Mouse (Mus musculus) heart, embryonic 13.5 days (tissue): ENCODE data around the gene Ppp6r2. TPM values are rescaled to one million over a fixed set of nuclear protein-coding genes. Genes with fewer than 3 reads are reported as not detected.
A peak's percentile ranks its signal among the peaks of the same experiment; 100 is the strongest.

ENCODE experiments used
- ATAC-seq: fragments of 200-750 bp; cut with Nextera tagmentation; 2 replicates; pipeline ENCODE4 v1.8.0; 2017; ENCODE audit warnings: moderate TSS enrichment; ENCODE audit not compliant: insufficient number of reproducible peaks, low FRiP score, low TSS enrichment; ENCODE audit errors: extremely low read depth
- H3K27ac ChIP-seq: fragments of 300-500 bp; sonication (generic); replicated peaks from 2 replicates; pipeline ENCODE4 v1.5.1; 2015; ENCODE audit warnings: moderate library complexity, mild to moderate bottlenecking, inconsistent platforms
- H3K27me3 ChIP-seq: fragments of 300-500 bp; sonication (generic); replicated peaks from 2 replicates; pipeline ENCODE4 v1.6.1; 2015; ENCODE audit warnings: mild to moderate bottlenecking, inconsistent platforms
- H3K36me3 ChIP-seq: fragments of 300-500 bp; sonication (generic); 2 replicates; pipeline ENCODE4 v1.6.1; 2015; ENCODE audit warnings: mild to moderate bottlenecking, inconsistent platforms
- H3K4me1 ChIP-seq: fragments of 300-500 bp; sonication (generic); 2 replicates; pipeline ENCODE4 v1.6.1; 2015; ENCODE audit warnings: inconsistent platforms
- H3K4me2 ChIP-seq: fragments of 300-500 bp; sonication (generic); 2 replicates; pipeline ENCODE4 v1.6.1; 2015; ENCODE audit warnings: inconsistent platforms, mild to moderate bottlenecking, moderate library complexity
- H3K4me3 ChIP-seq: fragments of 300-500 bp; sonication (generic); 2 replicates; pipeline ENCODE4 v1.5.1; 2015; ENCODE audit warnings: moderate library complexity, mild to moderate bottlenecking, inconsistent platforms
- H3K9ac ChIP-seq: fragments of 300-500 bp; sonication (generic); 2 replicates; pipeline ENCODE4 v1.6.1; 2015; ENCODE audit warnings: inconsistent platforms, mild to moderate bottlenecking, moderate library complexity
- H3K9me3 ChIP-seq: fragments of 300-500 bp; sonication (generic); 2 replicates; pipeline ENCODE4 v1.6.1; 2016; ENCODE audit warnings: inconsistent platforms
- WGBS: fragments of 180-500 bp; shearing (Covaris S2); methylation state at CpG from one replicate; pipeline ENCODE4 v1.1.7; 2015; ENCODE audit warnings: mixed read lengths; 5-methylcytosine and 5-hydroxymethylcytosine counted together
- polyA plus RNA-seq: library from polyadenylated mRNA; unstranded; fragments of >200 nt; fragmentation: Nextera tagmentation; extraction: Ambion mirVana; gene quantifications from 2 replicates; pipeline ENCODE4 v1.2.1, GENCODE M21; 2015

Ppp6r2 gene
- polyA plus RNA-seq, 1 experiment from 2014 or later, result 20.8 TPM

DNA sequence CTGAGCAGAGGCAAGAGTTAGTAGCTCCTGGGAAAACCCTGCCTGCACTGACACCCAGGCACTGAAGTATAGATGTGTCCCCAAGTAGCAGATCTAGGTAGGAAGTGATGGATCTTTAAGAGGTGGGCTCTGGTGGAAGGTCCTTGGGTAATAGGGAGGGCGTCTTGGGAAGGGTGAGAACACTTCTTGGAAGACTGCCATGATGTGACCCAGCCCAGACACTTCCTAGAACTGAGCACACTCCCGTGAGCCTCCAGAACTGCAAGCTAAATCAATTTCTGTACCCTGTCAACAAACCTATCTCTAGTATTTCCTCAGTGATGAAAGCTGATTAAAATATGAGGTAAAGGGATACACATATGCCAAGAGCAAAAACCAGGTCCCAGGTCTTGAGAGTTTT is 81.4 kb downstream of the Ppp6r2 start:
- no peak overlapping the region for H3K4me3 ChIP-seq
- peaks cover 100% of the 10 kb centered on the region for H3K36me3 ChIP-seq
- no peaks in the 10 kb centered on the region for H3K27me3 ChIP-seq
- no peak overlapping the region for H3K27ac ChIP-seq
- no peak for ATAC-seq
- WGBS, result 43% methylated on average over 2 of the region's 2 CpGs
- H3K4me2 ChIP-seq, result no peak overlapping the region
- no peak overlapping the region for H3K9ac ChIP-seq
- peaks cover 10% of the 10 kb centered on the region for H3K4me1 ChIP-seq
- H3K9me3 ChIP-seq, result no peaks in the 10 kb centered on the region

DNA sequence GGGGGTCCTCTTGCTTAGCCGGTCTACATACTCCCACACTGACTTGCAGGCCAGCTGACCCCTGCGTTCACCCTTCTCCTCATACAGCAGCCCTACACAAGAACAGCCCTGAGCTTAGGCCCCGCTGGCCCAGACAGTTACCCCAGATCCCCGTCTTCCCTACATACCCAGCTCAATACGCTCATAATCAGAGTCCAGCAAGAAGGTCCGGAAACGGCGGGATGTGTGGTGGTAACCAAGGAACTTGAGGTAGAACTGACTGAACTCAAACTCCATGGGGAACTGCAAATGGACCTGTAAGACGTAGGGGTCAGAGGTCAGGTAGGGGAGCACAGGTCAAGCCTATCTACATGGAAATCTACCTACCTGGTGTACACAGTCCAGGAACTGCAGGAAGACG is 82.4 kb downstream of the Ppp6r2 start:
- no peaks in the 10 kb centered on the region for H3K9me3 ChIP-seq
- no peak overlapping the region for H3K27ac ChIP-seq
- peaks cover 10% of the 10 kb centered on the region for H3K4me1 ChIP-seq
- no peak overlapping the region for H3K9ac ChIP-seq
- H3K36me3 ChIP-seq, result peaks cover 97% of the 10 kb centered on the region
- no peak overlapping the region for H3K4me3 ChIP-seq
- no peak overlapping the region for H3K4me2 ChIP-seq
- WGBS, result 92% methylated on average over 10 of the region's 10 CpGs
- no peaks in the 10 kb centered on the region for H3K27me3 ChIP-seq
- no peak for ATAC-seq

DNA sequence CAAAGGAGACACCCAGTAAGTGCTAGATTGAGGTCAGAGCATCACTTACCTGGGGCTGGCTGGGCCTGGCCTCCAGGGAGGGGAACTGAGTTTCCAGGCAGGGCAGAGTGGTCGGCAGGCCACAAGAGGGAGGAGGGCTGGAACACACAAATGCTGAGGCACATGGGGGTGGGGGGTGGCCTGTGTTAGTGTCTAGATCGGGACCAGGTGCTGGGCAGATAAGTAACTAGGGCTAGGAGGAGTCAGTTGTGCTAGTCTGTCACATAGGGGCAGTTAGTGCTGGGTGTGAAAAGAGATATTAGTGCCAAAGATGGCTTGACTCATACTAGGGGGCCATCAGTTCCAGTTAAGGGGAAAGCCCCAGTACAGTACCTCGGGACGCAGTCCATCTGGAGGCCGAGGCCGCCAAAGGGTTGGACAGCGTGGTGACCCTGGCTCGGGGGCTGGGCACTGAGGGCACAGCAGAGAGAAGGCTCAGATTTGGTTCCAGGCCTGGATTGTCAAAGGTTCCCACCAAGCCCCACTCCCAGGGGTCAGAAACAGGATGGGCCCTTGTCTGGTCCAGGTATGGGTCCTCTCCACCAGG is 84.3 kb downstream of the Ppp6r2 start:
- Histone ChIP-seq H3K4me1 (peaks cover 10% of the 10 kb centered on the region), H3K4me3 (no peak overlapping the region), H3K9ac (no peak overlapping the region), H3K4me2 (no peak overlapping the region), H3K27ac (no peak overlapping the region), H3K36me3 (peaks cover 95% of the 10 kb centered on the region), H3K27me3 (no peaks in the 10 kb centered on the region), H3K9me3 (no peaks in the 10 kb centered on the region)
- ATAC-seq, result no peak
- WGBS, result 87% methylated on average over 8 of the region's 8 CpGs

DNA sequence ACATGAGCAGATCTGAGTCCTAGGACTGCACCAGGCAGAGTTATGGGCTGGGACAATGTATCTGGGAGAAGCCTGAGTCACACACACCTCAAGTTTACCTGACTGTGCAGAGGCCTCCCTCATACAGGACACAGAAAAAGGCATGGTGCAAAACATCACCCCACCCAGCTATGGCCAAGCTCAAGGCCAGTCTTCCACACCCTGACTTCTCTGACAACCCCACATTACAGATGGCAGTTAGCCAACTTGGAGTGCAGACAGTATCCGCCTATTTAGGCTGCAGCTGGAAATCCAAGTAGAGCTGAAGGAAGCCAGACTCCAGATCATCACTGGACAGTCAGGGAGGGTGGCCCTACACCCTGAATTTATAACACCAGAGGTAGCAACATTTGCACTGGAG is 85.1 kb downstream of the Ppp6r2 start:
- Histone ChIP-seq H3K9ac (no peak overlapping the region), H3K27ac (no peak overlapping the region), H3K36me3 (peaks cover 95% of the 10 kb centered on the region), H3K4me2 (no peak overlapping the region), H3K27me3 (no peaks in the 10 kb centered on the region), H3K4me1 (peaks cover 10% of the 10 kb centered on the region), H3K9me3 (no peaks in the 10 kb centered on the region), H3K4me3 (no peak overlapping the region)
- no peak for ATAC-seq
- 24% methylated on average over 1 of the region's 1 CpGs for WGBS

DNA sequence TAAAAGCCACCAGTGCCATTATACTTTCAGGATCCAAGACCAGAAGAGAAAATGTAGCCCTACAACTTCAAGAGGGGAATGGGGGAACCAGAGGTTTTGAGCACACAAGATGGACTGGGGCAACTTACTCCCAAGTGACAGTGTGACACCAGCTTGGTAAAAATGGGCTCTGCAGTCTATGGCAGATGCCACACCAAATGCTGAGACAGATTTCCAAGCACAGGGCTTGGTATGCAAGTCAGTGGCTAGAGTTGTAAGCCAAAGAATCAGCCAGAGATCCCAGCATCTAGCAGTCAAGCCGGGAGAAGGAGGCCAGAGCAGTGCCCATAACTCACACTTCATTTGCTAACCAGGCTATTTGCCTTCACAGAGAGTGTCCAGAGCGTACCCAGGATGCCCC is 86.3 kb downstream of the Ppp6r2 start:
- Histone ChIP-seq H3K4me1 (peaks cover 10% of the 10 kb centered on the region), H3K9ac (no peak overlapping the region), H3K4me2 (no peak overlapping the region), H3K27me3 (no peaks in the 10 kb centered on the region), H3K27ac (no peak overlapping the region), H3K9me3 (no peaks in the 10 kb centered on the region), H3K36me3 (peaks cover 95% of the 10 kb centered on the region), H3K4me3 (no peak overlapping the region)
- no peak for ATAC-seq
- 80% methylated on average over 2 of the region's 2 CpGs for WGBS

DNA sequence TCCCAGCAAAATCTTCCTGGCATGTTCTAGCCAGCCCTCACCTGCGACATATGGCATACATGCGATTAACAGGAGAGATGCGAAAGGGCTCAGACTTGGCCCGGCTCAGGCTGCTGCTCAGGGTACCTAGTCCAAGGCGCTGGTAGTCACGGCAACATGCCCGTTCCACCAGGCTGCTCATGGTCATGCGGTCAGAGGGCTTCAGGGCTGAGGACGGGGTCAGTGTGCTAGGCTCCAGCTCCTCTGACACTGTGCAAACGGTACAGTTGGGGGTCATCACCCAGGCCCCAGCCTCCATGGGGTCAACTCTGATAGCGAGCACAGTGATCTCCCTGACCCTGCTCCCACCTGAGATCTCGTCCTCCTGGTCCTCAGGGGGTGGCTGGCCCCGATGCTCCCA is 88.8 kb downstream of the Ppp6r2 start:
- no peak for ATAC-seq
- Histone ChIP-seq H3K4me1 (peaks cover 10% of the 10 kb centered on the region), H3K4me2 (no peak overlapping the region), H3K27me3 (no peaks in the 10 kb centered on the region), H3K9ac (no peak overlapping the region), H3K9me3 (no peaks in the 10 kb centered on the region), H3K36me3 (peaks cover 95% of the 10 kb centered on the region), H3K27ac (no peak overlapping the region), H3K4me3 (no peak overlapping the region)
- WGBS, result 92% methylated on average over 13 of the region's 13 CpGs

DNA sequence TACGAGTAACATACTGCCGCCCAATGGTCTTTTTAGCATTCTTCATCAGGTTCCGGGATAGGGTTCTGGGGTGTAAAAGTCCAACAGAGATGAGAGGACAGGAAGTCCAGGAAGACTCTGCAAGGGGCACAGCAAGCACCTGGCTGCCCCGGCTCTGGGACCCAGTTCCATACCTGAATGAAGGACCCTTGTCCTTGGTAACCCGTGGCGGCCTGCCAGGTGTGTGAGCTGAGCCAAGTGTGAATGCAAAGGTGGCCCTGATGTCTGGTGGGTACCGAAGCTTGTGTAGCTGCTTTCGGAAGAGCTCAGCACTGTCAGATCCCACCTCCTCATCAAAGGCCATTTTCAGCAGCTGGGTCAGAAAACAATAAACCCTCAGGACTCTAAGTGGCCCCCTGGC is 89.2 kb downstream of the Ppp6r2 start:
- Histone ChIP-seq H3K9me3 (no peaks in the 10 kb centered on the region), H3K4me3 (no peak overlapping the region), H3K27ac (no peak overlapping the region), H3K4me1 (peaks cover 10% of the 10 kb centered on the region), H3K4me2 (no peak overlapping the region), H3K36me3 (peaks cover 95% of the 10 kb centered on the region), H3K27me3 (no peaks in the 10 kb centered on the region), H3K9ac (no peak overlapping the region)
- ATAC-seq, result no peak
- 93% methylated on average over 8 of the region's 8 CpGs for WGBS

DNA sequence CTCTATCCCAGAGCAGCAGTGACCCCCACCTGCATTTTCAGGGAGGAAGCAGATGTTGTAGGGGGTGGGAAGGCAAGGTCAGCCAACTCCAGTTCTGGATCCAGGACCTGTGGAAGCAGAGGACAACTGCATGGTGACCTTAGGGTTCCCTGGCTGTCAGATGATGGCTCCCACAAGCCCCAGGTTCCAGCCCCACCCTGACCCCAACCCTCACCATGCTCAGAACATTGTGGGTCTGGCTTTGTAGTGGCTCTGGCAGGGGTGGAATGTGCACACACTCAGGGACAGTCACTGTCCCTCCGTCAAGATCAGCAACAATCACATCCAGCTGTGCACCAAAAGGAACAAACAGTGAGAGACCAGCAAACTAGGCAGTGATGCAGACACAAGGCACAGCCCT is 94.6 kb downstream of the Ppp6r2 start:
- 87% methylated on average over 1 of the region's 1 CpGs for WGBS
- Histone ChIP-seq H3K4me2 (no peak overlapping the region), H3K4me1 (peaks cover 31% of the 10 kb centered on the region), H3K4me3 (no peak overlapping the region), H3K27me3 (no peaks in the 10 kb centered on the region), H3K36me3 (peaks cover 70% of the 10 kb centered on the region), H3K9ac (no peak overlapping the region), H3K9me3 (no peaks in the 10 kb centered on the region), H3K27ac (no peak overlapping the region)
- no peak for ATAC-seq

DNA sequence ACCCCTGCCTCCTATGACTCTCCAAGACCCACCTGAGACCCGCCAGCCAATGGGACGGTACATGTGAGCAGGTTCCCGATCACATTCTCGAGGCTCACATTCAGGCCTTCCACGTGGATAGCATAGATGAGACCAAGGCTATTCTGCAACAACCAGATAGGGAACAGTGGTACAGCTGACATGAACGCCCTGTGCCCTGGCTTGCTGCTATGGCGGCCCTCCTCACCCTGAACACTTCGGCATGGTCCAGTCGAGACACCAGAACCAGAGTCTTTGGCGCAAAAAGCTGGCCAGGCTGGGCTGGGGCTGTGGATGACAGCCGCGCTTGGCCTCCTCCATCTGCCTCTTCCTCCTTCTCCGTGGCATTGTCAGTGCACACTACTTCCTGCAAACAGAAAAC is 96.1 kb downstream of the Ppp6r2 start:
- Histone ChIP-seq H3K4me1 (peaks cover 38% of the 10 kb centered on the region), H3K27me3 (no peaks in the 10 kb centered on the region), H3K27ac (no peak overlapping the region), H3K36me3 (peaks cover 55% of the 10 kb centered on the region), H3K9ac (no peak overlapping the region), H3K4me3 (no peak overlapping the region), H3K9me3 (no peaks in the 10 kb centered on the region), H3K4me2 (no peak overlapping the region)
- ATAC-seq, result no peak
- WGBS, result 87% methylated on average over 13 of the region's 13 CpGs

DNA sequence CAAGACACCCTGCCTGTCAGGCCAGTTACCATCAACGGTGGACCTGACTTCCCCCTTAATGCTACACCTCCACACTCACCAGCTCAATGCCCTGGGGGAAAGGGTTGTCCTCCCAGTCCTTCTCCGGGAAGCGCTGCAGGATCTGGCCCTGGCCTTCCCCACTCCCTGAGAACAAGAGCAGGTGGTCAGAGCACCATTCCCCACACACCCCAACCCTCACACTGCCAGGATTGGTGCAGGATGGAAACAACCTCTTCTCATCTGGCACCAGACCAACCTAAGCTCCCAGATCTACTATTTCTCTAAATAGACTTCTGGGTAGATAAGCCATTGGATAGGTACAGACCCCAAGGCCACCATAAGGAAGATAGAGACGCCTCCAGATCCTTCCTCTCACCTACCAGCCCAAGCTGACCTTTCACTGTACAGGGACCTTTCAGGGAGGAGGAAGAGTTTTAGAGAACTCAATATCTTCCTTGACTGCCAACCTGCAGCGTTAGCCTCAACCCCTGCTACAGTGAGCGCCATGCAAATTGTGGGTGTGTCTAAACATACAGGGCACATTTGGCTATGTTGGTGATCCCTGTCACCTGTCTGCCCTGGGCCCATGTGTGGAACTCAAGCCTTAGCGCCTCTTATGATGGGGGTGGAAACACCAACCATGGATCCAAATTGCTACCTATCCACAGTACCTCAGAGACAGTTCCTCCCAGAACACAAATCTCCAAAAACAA is 97.2 kb downstream of the Ppp6r2 start:
- Histone ChIP-seq H3K27ac (no peak overlapping the region), H3K36me3 (peaks cover 44% of the 10 kb centered on the region), H3K4me1 (peaks cover 49% of the 10 kb centered on the region), H3K4me3 (no peak overlapping the region), H3K27me3 (no peaks in the 10 kb centered on the region), H3K9ac (no peak overlapping the region), H3K9me3 (no peaks in the 10 kb centered on the region), H3K4me2 (no peak overlapping the region)
- WGBS, result 83% methylated on average over 7 of the region's 7 CpGs
- ATAC-seq, result no peak

DNA sequence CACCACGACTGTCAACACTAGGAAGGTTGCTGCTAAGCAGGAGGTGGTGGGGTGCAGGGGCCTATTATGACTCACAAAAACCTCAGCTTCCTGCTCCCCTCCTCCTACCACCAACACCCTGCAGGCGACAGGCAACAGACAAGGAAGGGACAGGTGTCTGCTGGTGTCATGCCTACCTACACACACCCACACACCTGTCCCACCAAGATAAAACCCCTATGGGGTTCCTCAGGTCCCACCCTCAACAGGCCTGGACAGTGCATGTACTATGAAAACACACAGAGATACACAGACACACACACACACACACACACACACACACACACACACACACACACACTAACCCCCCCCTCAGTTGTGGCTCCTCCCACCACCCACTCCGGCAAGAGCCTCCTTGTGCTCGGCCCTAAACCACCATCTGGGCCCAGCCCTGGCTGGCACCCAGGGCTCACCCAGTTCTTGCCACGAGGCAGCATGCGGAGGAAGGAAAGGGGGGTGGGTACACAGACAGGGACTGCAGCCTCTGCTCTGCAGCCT is 98.7 kb downstream of the Ppp6r2 start:
- Histone ChIP-seq H3K4me1 (peaks cover 57% of the 10 kb centered on the region), H3K9me3 (no peaks in the 10 kb centered on the region), H3K27me3 (no peaks in the 10 kb centered on the region), H3K27ac (no peak overlapping the region), H3K9ac (no peak overlapping the region), H3K4me2 (no peak overlapping the region), H3K36me3 (peaks cover 29% of the 10 kb centered on the region), H3K4me3 (no peak overlapping the region)
- ATAC-seq, result no peak
- 64% methylated on average over 5 of the region's 6 CpGs for WGBS

DNA sequence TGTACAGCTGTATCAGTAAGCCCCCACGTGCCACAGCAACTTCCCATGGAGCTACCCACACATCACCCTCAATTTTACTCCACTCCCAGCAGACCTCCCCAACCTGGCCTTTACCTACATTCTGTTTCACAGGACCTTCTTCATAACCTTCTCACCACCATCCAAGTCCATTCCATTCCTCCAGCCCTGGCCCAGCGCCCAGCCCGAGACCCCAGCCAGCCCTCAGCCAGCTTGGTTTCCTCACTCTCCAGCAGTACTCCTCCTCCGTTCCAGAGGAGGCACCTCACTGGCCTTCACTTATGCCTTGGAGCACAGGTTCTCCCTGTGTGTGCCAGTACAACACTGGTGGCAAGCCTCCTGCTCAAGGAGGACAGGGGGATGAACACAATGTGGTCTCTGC is 102.0 kb downstream of the Ppp6r2 start:
- H3K36me3 ChIP-seq, result no peaks in the 10 kb centered on the region
- peak overlapping the region; percentile 95 for H3K9ac ChIP-seq
- H3K4me3 ChIP-seq, result peak overlapping the region; percentile 75; the same call in 1 of the 2 replicates
- no peaks in the 10 kb centered on the region for H3K27me3 ChIP-seq
- peaks cover 56% of the 10 kb centered on the region for H3K4me1 ChIP-seq
- peak overlapping the region; percentile 91 for H3K4me2 ChIP-seq
- no peaks in the 10 kb centered on the region for H3K9me3 ChIP-seq
- ATAC-seq, result no peak
- 76% methylated on average over 4 of the region's 4 CpGs for WGBS
- no peak overlapping the region for H3K27ac ChIP-seq
